Mouse (Mus musculus): ENCODE data around the gene Bcas3. TPM values are rescaled to one million over a fixed set of nuclear protein-coding genes. Genes with fewer than 3 reads are reported as not detected.

Gene Bcas3
- polyA plus RNA-seq, 1 experiment: 37.8 TPM

DNA sequence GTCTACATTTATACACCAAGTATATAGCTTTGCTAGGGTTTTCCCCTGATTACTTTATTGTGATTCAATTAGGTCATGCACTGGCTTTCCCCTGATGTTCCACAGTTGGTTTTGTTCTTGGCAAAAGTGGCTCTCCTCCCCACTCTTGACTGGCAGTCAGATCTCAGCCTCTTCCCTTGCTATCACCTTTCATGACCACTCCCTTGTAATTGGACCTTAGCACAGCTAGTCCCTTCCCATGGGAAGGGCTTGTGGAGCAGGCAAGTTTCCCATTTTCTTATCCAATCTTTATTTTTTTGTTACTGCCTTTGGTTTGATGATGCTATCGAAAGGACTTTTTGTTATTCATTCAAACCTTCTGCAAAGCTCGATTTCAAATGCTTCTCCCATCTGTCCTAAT, 202.8 kb downstream of the Bcas3 start:
- no peaks in the 10 kb centered on the region; the same call in 1 of the 2 replicates for H3K36me3 ChIP-seq (ENCODE audit: control insufficient read depth, insufficient read depth, low read length, poor library complexity, severe bottlenecking)
- TF ChIP-seq CTCF (IDR thresholded peaks at IDR 0.05; ENCODE audit: low read depth, low read length) (no peak), POLR2A (IDR thresholded peaks at IDR 0.05; ENCODE audit: insufficient read depth, low read length) (no peak), EP300 (IDR thresholded peaks at IDR 0.05; ENCODE audit: insufficient read depth, low read depth, low read length) (no peak)
- no peaks in the 10 kb centered on the region for H3K9me3 ChIP-seq (replicated peaks; ENCODE audit: control insufficient read depth, insufficient read depth, low read length, poor library complexity, severe bottlenecking)
- no peak overlapping the region for H3K27ac ChIP-seq (ENCODE audit: insufficient read depth, low read length)
- no peak overlapping the region for H3K9ac ChIP-seq (ENCODE audit: low read depth, poor library complexity, severe bottlenecking)
- H3K27me3 ChIP-seq (ENCODE audit: control insufficient read depth, insufficient read depth, low read length, poor library complexity, severe bottlenecking): no peaks in the 10 kb centered on the region
- H3K4me3 ChIP-seq (ENCODE audit: low read depth, low read length): no peak overlapping the region
- H3K4me1 ChIP-seq (ENCODE audit: control insufficient read depth, insufficient read depth, low read length): peaks cover 2% of the 10 kb centered on the region

GRCm38 (mm10) chr11:85565068-85565467, 212.1 kb downstream of the Bcas3 start:
- TF ChIP-seq EP300 (IDR thresholded peaks at IDR 0.05; ENCODE audit: insufficient read depth, low read depth, low read length) (no peak), POLR2A (IDR thresholded peaks at IDR 0.05; ENCODE audit: insufficient read depth, low read length) (no peak), CTCF (IDR thresholded peaks at IDR 0.05; ENCODE audit: low read depth, low read length) (no peak)
- Histone ChIP-seq H3K9me3 (replicated peaks; ENCODE audit: control insufficient read depth, insufficient read depth, low read length, poor library complexity, severe bottlenecking) (no peaks in the 10 kb centered on the region), H3K36me3 (ENCODE audit: control insufficient read depth, insufficient read depth, low read length, poor library complexity, severe bottlenecking) (no peaks in the 10 kb centered on the region; the same call in 1 of the 2 replicates), H3K9ac (ENCODE audit: low read depth, poor library complexity, severe bottlenecking) (no peak overlapping the region), H3K4me1 (ENCODE audit: control insufficient read depth, insufficient read depth, low read length) (no peaks in the 10 kb centered on the region), H3K4me3 (ENCODE audit: low read depth, low read length) (no peak overlapping the region), H3K27ac (ENCODE audit: insufficient read depth, low read length) (no peak overlapping the region), H3K27me3 (ENCODE audit: control insufficient read depth, insufficient read depth, low read length, poor library complexity, severe bottlenecking) (no peaks in the 10 kb centered on the region)

DNA sequence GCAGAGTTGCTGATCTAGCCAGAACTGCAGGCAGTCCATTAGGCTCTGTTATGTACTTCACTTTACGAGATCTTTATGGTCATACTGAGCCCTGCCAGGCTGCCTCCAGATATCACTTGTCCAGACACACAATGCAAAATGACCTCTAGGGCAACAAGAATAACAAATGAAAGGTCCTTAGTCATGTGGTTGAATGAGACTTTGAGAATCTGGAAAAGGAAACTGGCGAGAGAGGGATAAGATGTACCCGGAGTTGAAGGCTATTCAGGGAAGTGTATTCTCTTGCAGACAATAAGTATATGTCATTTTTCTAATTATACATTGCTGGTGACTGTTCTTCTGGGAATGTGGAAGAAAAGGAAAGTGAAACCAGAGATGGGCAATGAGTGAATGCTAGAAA, 218.1 kb downstream of the Bcas3 start:
- TF ChIP-seq POLR2A (IDR thresholded peaks at IDR 0.05; ENCODE audit: insufficient read depth, low read length): no peak
- TF ChIP-seq EP300 (IDR thresholded peaks at IDR 0.05; ENCODE audit: insufficient read depth, low read depth, low read length): no peak
- no peak for TF ChIP-seq CTCF (IDR thresholded peaks at IDR 0.05; ENCODE audit: low read depth, low read length)
- Histone ChIP-seq H3K9ac (ENCODE audit: low read depth, poor library complexity, severe bottlenecking) (no peak overlapping the region), H3K27ac (ENCODE audit: insufficient read depth, low read length) (no peak overlapping the region), H3K4me3 (ENCODE audit: low read depth, low read length) (no peak overlapping the region), H3K9me3 (replicated peaks; ENCODE audit: control insufficient read depth, insufficient read depth, low read length, poor library complexity, severe bottlenecking) (no peaks in the 10 kb centered on the region), H3K4me1 (ENCODE audit: control insufficient read depth, insufficient read depth, low read length) (no peaks in the 10 kb centered on the region), H3K27me3 (ENCODE audit: control insufficient read depth, insufficient read depth, low read length, poor library complexity, severe bottlenecking) (no peaks in the 10 kb centered on the region), H3K36me3 (ENCODE audit: control insufficient read depth, insufficient read depth, low read length, poor library complexity, severe bottlenecking) (no peaks in the 10 kb centered on the region)

- Histone ChIP-seq H3K27ac (ENCODE audit: insufficient read depth, low read length) (no peak overlapping the region), H3K36me3 (ENCODE audit: control insufficient read depth, insufficient read depth, low read length, poor library complexity, severe bottlenecking) (no peaks in the 10 kb centered on the region), H3K9ac (ENCODE audit: low read depth, poor library complexity, severe bottlenecking) (no peak overlapping the region), H3K9me3 (replicated peaks; ENCODE audit: control insufficient read depth, insufficient read depth, low read length, poor library complexity, severe bottlenecking) (no peaks in the 10 kb centered on the region), H3K4me1 (ENCODE audit: control insufficient read depth, insufficient read depth, low read length) (no peaks in the 10 kb centered on the region), H3K4me3 (ENCODE audit: low read depth, low read length) (no peak overlapping the region), H3K27me3 (ENCODE audit: control insufficient read depth, insufficient read depth, low read length, poor library complexity, severe bottlenecking) (no peaks in the 10 kb centered on the region)
- TF ChIP-seq EP300 (IDR thresholded peaks at IDR 0.05; ENCODE audit: insufficient read depth, low read depth, low read length) (no peak), POLR2A (IDR thresholded peaks at IDR 0.05; ENCODE audit: insufficient read depth, low read length) (no peak), CTCF (IDR thresholded peaks at IDR 0.05; ENCODE audit: low read depth, low read length) (no peak)
These were observed 219.0 kb downstream of the Bcas3 start for GRCm38 (mm10) chr11:85571936-85572335.

DNA sequence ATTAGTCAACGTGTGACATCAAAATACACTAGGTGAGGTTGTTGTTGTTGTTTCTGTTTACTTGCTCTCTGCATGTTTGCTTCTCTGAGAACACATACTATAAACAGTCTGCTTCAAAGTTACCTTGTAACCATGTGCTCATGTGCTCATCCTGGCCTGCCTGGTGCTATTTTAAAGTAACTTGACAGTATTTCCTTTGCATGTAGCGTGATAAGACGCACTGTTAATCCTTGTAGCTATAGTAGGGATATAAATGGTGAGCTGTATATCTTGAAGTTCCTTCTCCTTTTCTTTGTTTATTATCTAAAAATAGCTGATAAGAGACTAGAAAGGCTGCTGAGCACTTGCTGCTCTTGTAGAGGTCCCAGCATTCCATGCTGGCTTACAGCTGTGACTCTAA, 219.6 kb downstream of the Bcas3 start:
- no peaks in the 10 kb centered on the region for H3K36me3 ChIP-seq (ENCODE audit: control insufficient read depth, insufficient read depth, low read length, poor library complexity, severe bottlenecking)
- no peaks in the 10 kb centered on the region for H3K4me1 ChIP-seq (ENCODE audit: control insufficient read depth, insufficient read depth, low read length)
- no peak overlapping the region for H3K27ac ChIP-seq (ENCODE audit: insufficient read depth, low read length)

GRCm38 (mm10) chr11:85574496-85574895, 221.5 kb downstream of the Bcas3 start:
- Histone ChIP-seq H3K9ac (ENCODE audit: low read depth, poor library complexity, severe bottlenecking) (no peak overlapping the region), H3K4me3 (ENCODE audit: low read depth, low read length) (no peak overlapping the region), H3K4me1 (ENCODE audit: control insufficient read depth, insufficient read depth, low read length) (no peaks in the 10 kb centered on the region), H3K36me3 (ENCODE audit: control insufficient read depth, insufficient read depth, low read length, poor library complexity, severe bottlenecking) (no peaks in the 10 kb centered on the region), H3K27me3 (ENCODE audit: control insufficient read depth, insufficient read depth, low read length, poor library complexity, severe bottlenecking) (no peaks in the 10 kb centered on the region), H3K27ac (ENCODE audit: insufficient read depth, low read length) (no peak overlapping the region), H3K9me3 (replicated peaks; ENCODE audit: control insufficient read depth, insufficient read depth, low read length, poor library complexity, severe bottlenecking) (no peaks in the 10 kb centered on the region)
- no peak for TF ChIP-seq POLR2A (IDR thresholded peaks at IDR 0.05; ENCODE audit: insufficient read depth, low read length)
- no peak for TF ChIP-seq CTCF (IDR thresholded peaks at IDR 0.05; ENCODE audit: low read depth, low read length)
- no peak for TF ChIP-seq EP300 (IDR thresholded peaks at IDR 0.05; ENCODE audit: insufficient read depth, low read depth, low read length)

More for the DNA sequence above, 219.6 kb downstream of the Bcas3 start:
- Histone ChIP-seq H3K9me3 (replicated peaks; ENCODE audit: control insufficient read depth, insufficient read depth, low read length, poor library complexity, severe bottlenecking) (no peaks in the 10 kb centered on the region), H3K9ac (ENCODE audit: low read depth, poor library complexity, severe bottlenecking) (no peak overlapping the region), H3K27me3 (ENCODE audit: control insufficient read depth, insufficient read depth, low read length, poor library complexity, severe bottlenecking) (no peaks in the 10 kb centered on the region), H3K4me3 (ENCODE audit: low read depth, low read length) (no peak overlapping the region)
- TF ChIP-seq POLR2A (IDR thresholded peaks at IDR 0.05; ENCODE audit: insufficient read depth, low read length) (no peak), CTCF (IDR thresholded peaks at IDR 0.05; ENCODE audit: low read depth, low read length) (no peak), EP300 (IDR thresholded peaks at IDR 0.05; ENCODE audit: insufficient read depth, low read depth, low read length) (no peak)
